Mouse (Mus musculus) embryonic facial prominence, embryonic 14.5 days (tissue): ENCODE results near the gene Susd5. TPM values are rescaled to one million over a fixed set of nuclear protein-coding genes. Genes with fewer than 3 reads are reported as not detected.

Experiments
- ATAC-seq: fragments of 200-750 bp; cut with Nextera tagmentation; 2 replicates; pipeline ENCODE4 v1.8.0; 2017; ENCODE audit warnings: low read depth, moderate number of reproducible peaks, moderate TSS enrichment
- DNase-seq: peaks from one replicate; pipeline ENCODE4 v3.0.0-alpha.2; 2015; ENCODE audit warnings: low spot score
- H3K27ac ChIP-seq: fragments of 300-500 bp; sonication (generic); replicated peaks from 2 replicates; pipeline ENCODE4 v1.5.1; 2014; ENCODE audit warnings: low read depth, mild to moderate bottlenecking, low read length, moderate library complexity
- H3K27me3 ChIP-seq: fragments of 300-500 bp; sonication (generic); replicated peaks from 2 replicates; pipeline ENCODE4 v1.6.1; 2014; ENCODE audit warnings: low read length; ENCODE audit not compliant: control insufficient read depth, insufficient read depth
- H3K36me3 ChIP-seq: fragments of 300-500 bp; sonication (generic); 2 replicates; pipeline ENCODE4 v1.6.1; 2014; ENCODE audit warnings: low read length, mixed read lengths; ENCODE audit not compliant: control insufficient read depth, insufficient read depth
- H3K4me1 ChIP-seq: fragments of 300-500 bp; sonication (generic); 2 replicates; pipeline ENCODE4 v1.6.1; 2014; ENCODE audit warnings: antibody characterized with exemption, low read length; ENCODE audit not compliant: control insufficient read depth, insufficient read depth
- H3K4me2 ChIP-seq: fragments of 300-500 bp; sonication (generic); 2 replicates; pipeline ENCODE4 v1.6.1; 2014; ENCODE audit warnings: low read depth, mild to moderate bottlenecking, low read length, moderate library complexity, mixed read lengths
- H3K4me3 ChIP-seq: fragments of 300-500 bp; sonication (generic); 2 replicates; pipeline ENCODE4 v1.5.1; 2014; ENCODE audit warnings: low read depth, mild to moderate bottlenecking, low read length
- H3K9ac ChIP-seq: fragments of 300-500 bp; sonication (generic); 2 replicates; pipeline ENCODE4 v1.6.1; 2014; ENCODE audit warnings: low read depth, mild to moderate bottlenecking, low read length, moderate library complexity, mixed read lengths
- H3K9me3 ChIP-seq: fragments of 300-500 bp; sonication (generic); 2 replicates; pipeline ENCODE4 v1.6.1; 2016; ENCODE audit warnings: low read length; ENCODE audit not compliant: control insufficient read depth
- WGBS: fragments of 180-500 bp; shearing (Covaris S2); extraction: QIAGEN DNeasy Blood & Tissue Kit; methylation state at CpG from one replicate; pipeline ENCODE4 v1.1.7; 2014; 5-methylcytosine and 5-hydroxymethylcytosine counted together
- polyA plus RNA-seq: library from polyadenylated mRNA; unstranded; fragments of >200 nt; fragmentation: Nextera tagmentation; extraction: Ambion mirVana; gene quantifications from 2 replicates; pipeline ENCODE4 v1.2.1, GENCODE M21; 2014

Gene Susd5
- polyA plus RNA-seq, result 9.2 and 16.1 TPM in 2 replicates

GRCm38 (mm10) chr9:114057090-114057796 is at the start of gene Susd5:
Gene Susd5, plus strand, starts transcription at chr9:114057140.
- ATAC-seq (peak; percentile 44; the same call in 1 of the 2 replicates), DNase-seq (peak; percentile 20)
- Histone ChIP-seq H3K27ac (peak within 1 kb of the TSS; percentile 28; the same call in 1 of the 2 replicates), H3K4me3 (peak within 1 kb of the TSS; percentile 53), H3K9ac (peak within 1 kb of the TSS; percentile 66), H3K4me2 (peak within 1 kb of the TSS; percentile 86), H3K27me3 (peaks cover 40% of the 10 kb centered on the region), H3K9me3 (no peaks in the 10 kb centered on the region), H3K36me3 (no peaks in the 10 kb centered on the region), H3K4me1 (no peaks in the 10 kb centered on the region)
- under 1% methylated on average over 28 of the region's 60 CpGs for WGBS

DNA sequence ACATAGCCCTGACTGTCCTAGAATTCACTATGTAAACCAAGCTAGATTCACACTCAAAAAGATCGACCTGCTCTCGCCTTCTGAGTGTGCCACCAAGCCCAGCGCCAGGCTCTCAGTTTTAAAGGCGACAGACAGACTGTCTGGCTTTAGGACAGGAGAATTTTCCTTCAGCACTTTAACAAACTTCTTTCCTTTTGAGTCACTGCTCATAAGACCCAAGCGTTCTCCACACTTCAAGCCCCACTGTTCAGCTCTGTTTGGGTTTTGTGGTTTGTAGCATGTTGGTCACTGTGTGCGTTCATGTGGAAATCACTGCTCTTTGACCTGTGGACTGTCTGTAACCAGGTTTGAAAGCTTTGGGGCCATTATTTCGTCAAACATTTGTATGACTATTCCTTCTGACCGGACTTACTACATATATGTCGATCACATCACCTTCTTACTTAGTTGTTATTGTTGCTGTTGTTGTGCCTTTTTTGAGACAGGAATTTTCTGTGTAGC is 49.0 kb upstream of the Susd5 start:
- ATAC-seq, result no peak
- H3K4me3 ChIP-seq, result no peak overlapping the region
- H3K4me1 ChIP-seq, result no peaks in the 10 kb centered on the region
- H3K36me3 ChIP-seq, result no peaks in the 10 kb centered on the region
- no peak for DNase-seq
- H3K9ac ChIP-seq, result no peak overlapping the region
- WGBS, result 92% methylated on average over 9 of the region's 9 CpGs
- no peak overlapping the region for H3K4me2 ChIP-seq
- H3K9me3 ChIP-seq, result no peaks in the 10 kb centered on the region
- no peaks in the 10 kb centered on the region for H3K27me3 ChIP-seq
- no peak overlapping the region for H3K27ac ChIP-seq

DNA sequence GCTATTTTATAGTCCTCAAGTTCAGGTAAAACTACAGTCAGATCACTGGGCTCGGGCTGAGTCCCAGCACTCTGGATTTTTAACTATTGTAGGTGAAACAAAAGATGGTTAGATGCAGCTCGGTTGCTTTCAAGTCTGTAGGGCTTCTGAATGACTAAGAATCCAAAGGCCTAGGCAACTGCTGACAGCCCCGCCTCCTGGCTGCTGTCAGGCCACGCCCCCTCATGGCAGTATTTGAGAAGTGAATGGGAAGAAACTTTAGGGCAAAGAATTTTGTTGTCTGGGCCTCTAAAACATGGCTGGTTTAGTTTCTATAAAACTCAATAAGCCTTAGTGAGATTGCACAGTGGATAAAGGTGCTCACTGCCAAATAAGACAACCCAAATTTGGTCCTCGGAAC is 47.4 kb upstream of the Susd5 start:
- ATAC-seq (no peak), DNase-seq (no peak)
- Histone ChIP-seq H3K4me2 (no peak overlapping the region), H3K9me3 (no peaks in the 10 kb centered on the region), H3K4me1 (no peaks in the 10 kb centered on the region), H3K27ac (no peak overlapping the region), H3K4me3 (no peak overlapping the region), H3K27me3 (no peaks in the 10 kb centered on the region), H3K36me3 (no peaks in the 10 kb centered on the region), H3K9ac (no peak overlapping the region)
- WGBS, result 57% methylated on average over 5 of the region's 5 CpGs

GRCm38 (mm10) chr9:114011203-114011602 is 45.7 kb upstream of the Susd5 start:
- Histone ChIP-seq H3K4me2 (no peak overlapping the region), H3K36me3 (no peaks in the 10 kb centered on the region), H3K27me3 (no peaks in the 10 kb centered on the region), H3K27ac (no peak overlapping the region), H3K9ac (no peak overlapping the region), H3K4me1 (no peaks in the 10 kb centered on the region), H3K9me3 (0 out of 2 replicates have a peak, but pooled peaks cover 3% of the 10 kb centered on the region), H3K4me3 (no peak overlapping the region)
- no peak for ATAC-seq
- no peak for DNase-seq
- WGBS, result 69% methylated on average over 18 of the region's 18 CpGs

- Histone ChIP-seq H3K9ac (no peak overlapping the region), H3K4me1 (no peaks in the 10 kb centered on the region), H3K4me2 (no peak overlapping the region), H3K36me3 (no peaks in the 10 kb centered on the region), H3K9me3 (0 out of 2 replicates have a peak, but pooled peaks cover 7% of the 10 kb centered on the region), H3K4me3 (no peak overlapping the region), H3K27me3 (no peaks in the 10 kb centered on the region), H3K27ac (no peak overlapping the region)
- DNase-seq, result no peak
- 86% methylated on average over 1 of the region's 1 CpGs for WGBS
- ATAC-seq, result no peak
Measured at GRCm38 (mm10) chr9:114014034-114014433, 42.9 kb upstream of the Susd5 start.

- 0 out of 2 replicates have a peak, but pooled peaks cover 7% of the 10 kb centered on the region for H3K9me3 ChIP-seq
- WGBS, result 87% methylated on average over 4 of the region's 4 CpGs
- H3K4me3 ChIP-seq, result no peak overlapping the region
- no peak for DNase-seq
- no peak for ATAC-seq
- H3K27ac ChIP-seq, result no peak overlapping the region
- H3K4me2 ChIP-seq, result no peak overlapping the region
- no peaks in the 10 kb centered on the region for H3K36me3 ChIP-seq
- no peak overlapping the region for H3K9ac ChIP-seq
- H3K4me1 ChIP-seq, result no peaks in the 10 kb centered on the region
- H3K27me3 ChIP-seq, result no peaks in the 10 kb centered on the region
Measured at GRCm38 (mm10) chr9:114015724-114016123, 41.2 kb upstream of the Susd5 start.

DNA sequence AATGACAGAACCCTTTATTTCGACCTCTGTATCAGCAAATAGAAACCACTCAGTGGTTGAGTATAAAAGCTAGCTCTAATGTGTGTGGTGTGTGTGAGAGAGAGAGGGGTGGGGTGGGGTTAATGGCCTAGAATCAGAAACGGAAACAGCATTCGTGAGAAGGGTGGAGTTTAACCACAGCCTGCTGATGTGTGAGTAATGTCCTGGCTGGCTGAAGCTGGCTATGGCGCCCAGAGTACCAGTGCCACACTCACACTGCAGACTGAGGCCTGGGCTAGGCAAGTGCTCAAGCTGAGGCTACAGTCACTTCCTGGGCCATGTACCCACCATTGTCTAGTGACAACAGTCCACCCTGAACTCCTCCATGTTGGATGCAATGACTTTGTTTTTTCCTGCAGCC is 40.5 kb upstream of the Susd5 start:
- no peak for DNase-seq
- Histone ChIP-seq H3K27me3 (no peaks in the 10 kb centered on the region), H3K4me3 (no peak overlapping the region), H3K27ac (no peak overlapping the region), H3K36me3 (no peaks in the 10 kb centered on the region), H3K4me2 (no peak overlapping the region), H3K4me1 (no peaks in the 10 kb centered on the region), H3K9ac (no peak overlapping the region), H3K9me3 (0 out of 2 replicates have a peak, but pooled peaks cover 7% of the 10 kb centered on the region)
- 61% methylated on average over 4 of the region's 4 CpGs for WGBS
- ATAC-seq, result no peak

DNA sequence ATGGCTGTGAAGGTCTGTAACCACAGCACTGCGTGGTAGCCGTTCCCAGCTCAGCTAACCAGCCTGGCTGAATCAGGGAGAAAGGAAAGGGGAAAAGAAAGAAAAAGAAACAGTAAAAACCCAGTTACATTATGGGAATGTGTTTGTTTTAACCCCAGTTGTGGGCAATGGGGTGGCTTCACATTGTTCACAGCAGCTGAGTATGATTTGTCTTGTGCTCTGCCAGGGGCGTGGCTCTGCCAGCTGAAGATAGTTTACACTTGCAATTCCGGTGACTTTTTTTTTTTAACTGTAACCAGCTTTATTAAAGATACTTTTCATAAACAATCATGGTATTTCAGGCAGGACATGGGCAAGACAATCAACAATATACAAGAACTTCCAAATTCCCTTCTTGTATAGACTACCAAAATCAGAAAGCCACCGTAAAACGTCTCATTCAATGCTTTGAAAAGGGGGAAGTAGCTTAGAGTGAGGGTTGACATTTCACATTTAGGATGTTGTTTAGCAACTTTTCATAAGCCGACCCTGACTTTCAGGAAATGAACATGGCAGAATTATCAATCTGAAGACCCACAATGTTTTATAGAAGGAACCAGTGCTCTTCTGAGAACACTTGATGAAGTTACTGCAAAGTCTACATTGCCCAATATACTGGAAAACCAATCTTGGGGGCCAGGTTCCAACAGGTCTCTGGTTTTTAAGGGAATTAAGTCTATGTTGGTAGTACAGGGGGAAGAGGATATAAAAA is 37.8 kb upstream of the Susd5 start:
- H3K4me1 ChIP-seq, result no peaks in the 10 kb centered on the region
- no peaks in the 10 kb centered on the region for H3K36me3 ChIP-seq
- 0 out of 2 replicates have a peak, but pooled peaks cover 7% of the 10 kb centered on the region for H3K9me3 ChIP-seq
- H3K4me2 ChIP-seq, result no peak overlapping the region
- H3K9ac ChIP-seq, result no peak overlapping the region
- no peak overlapping the region for H3K4me3 ChIP-seq
- ATAC-seq (no peak), DNase-seq (no peak)
- H3K27ac ChIP-seq, result no peak overlapping the region
- no peaks in the 10 kb centered on the region for H3K27me3 ChIP-seq
- WGBS, result 83% methylated on average over 7 of the region's 7 CpGs
